Mouse (Mus musculus) hindbrain, embryonic 13.5 days (tissue): ENCODE results near the gene Apol7e. TPM values are rescaled to one million over a fixed set of nuclear protein-coding genes. Genes with fewer than 3 reads are reported as not detected.

Experiments
- ATAC-seq: fragments of 200-750 bp; cut with Nextera tagmentation; 2 replicates; pipeline ENCODE4 v1.8.0; 2017; ENCODE audit warnings: moderate TSS enrichment; ENCODE audit not compliant: low FRiP score
- H3K27ac ChIP-seq: fragments of 300-500 bp; sonication (generic); 2 replicates; pipeline ENCODE4 v1.5.1; 2015; ENCODE audit warnings: inconsistent platforms, mild to moderate bottlenecking, moderate library complexity
- H3K27me3 ChIP-seq: fragments of 300-500 bp; sonication (generic); 2 replicates; pipeline ENCODE4 v1.6.1; 2015; ENCODE audit warnings: mild to moderate bottlenecking, inconsistent platforms
- H3K36me3 ChIP-seq: fragments of 300-500 bp; sonication (generic); 2 replicates; pipeline ENCODE4 v1.6.1; 2015; ENCODE audit warnings: mild to moderate bottlenecking, inconsistent platforms
- H3K4me1 ChIP-seq: fragments of 300-500 bp; sonication (generic); replicated peaks from 2 replicates; pipeline ENCODE4 v1.6.1; 2015; ENCODE audit warnings: inconsistent platforms
- H3K4me2 ChIP-seq: fragments of 300-500 bp; sonication (generic); 2 replicates; pipeline ENCODE4 v1.6.1; 2015; ENCODE audit warnings: inconsistent platforms, mild to moderate bottlenecking, moderate library complexity
- H3K4me3 ChIP-seq: fragments of 300-500 bp; sonication (generic); 2 replicates; pipeline ENCODE4 v1.5.1; 2015; ENCODE audit warnings: mild to moderate bottlenecking, inconsistent platforms
- H3K9ac ChIP-seq: fragments of 300-500 bp; sonication (generic); 2 replicates; pipeline ENCODE4 v1.6.1; 2015; ENCODE audit warnings: mild to moderate bottlenecking, inconsistent platforms
- H3K9me3 ChIP-seq: fragments of 300-500 bp; sonication (generic); 2 replicates; pipeline ENCODE4 v1.6.1; 2016; ENCODE audit warnings: inconsistent platforms
- WGBS: fragments of 180-500 bp; shearing (Covaris S2); methylation state at CpG from one replicate; pipeline ENCODE4 v1.1.7; 2015; 5-methylcytosine and 5-hydroxymethylcytosine counted together
- polyA plus RNA-seq: library from polyadenylated mRNA; unstranded; fragments of >200 nt; fragmentation: Nextera tagmentation; extraction: Ambion mirVana; gene quantifications from 2 replicates; pipeline ENCODE4 v1.2.1, GENCODE M21; 2015

Gene Apol7e
- polyA plus RNA-seq, 1 experiment from 2014 or later: not detected

GRCm38 (mm10) chr15:77748414-77748813, 49.8 kb downstream of the Apol7e start:
- no peaks in the 10 kb centered on the region; the same call in 1 of the 2 replicates for H3K4me1 ChIP-seq
- H3K27ac ChIP-seq: no peak overlapping the region
- no peaks in the 10 kb centered on the region for H3K36me3 ChIP-seq
- H3K4me3 ChIP-seq: no peak overlapping the region
- WGBS: 93% methylated on average over 3 of the region's 3 CpGs
- H3K9ac ChIP-seq: no peak overlapping the region
- H3K4me2 ChIP-seq: no peak overlapping the region
- H3K9me3 ChIP-seq: no peaks in the 10 kb centered on the region
- no peaks in the 10 kb centered on the region for H3K27me3 ChIP-seq
- no peak for ATAC-seq

- Histone ChIP-seq H3K4me3 (no peak overlapping the region), H3K4me1 (no peaks in the 10 kb centered on the region; the same call in 1 of the 2 replicates), H3K9ac (no peak overlapping the region), H3K9me3 (no peaks in the 10 kb centered on the region), H3K4me2 (no peak overlapping the region), H3K36me3 (no peaks in the 10 kb centered on the region), H3K27me3 (no peaks in the 10 kb centered on the region), H3K27ac (no peak overlapping the region)
- ATAC-seq: no peak
- WGBS: 90% methylated on average over 10 of the region's 10 CpGs
Measured at GRCm38 (mm10) chr15:77749717-77750116, 51.1 kb downstream of the Apol7e start.

DNA sequence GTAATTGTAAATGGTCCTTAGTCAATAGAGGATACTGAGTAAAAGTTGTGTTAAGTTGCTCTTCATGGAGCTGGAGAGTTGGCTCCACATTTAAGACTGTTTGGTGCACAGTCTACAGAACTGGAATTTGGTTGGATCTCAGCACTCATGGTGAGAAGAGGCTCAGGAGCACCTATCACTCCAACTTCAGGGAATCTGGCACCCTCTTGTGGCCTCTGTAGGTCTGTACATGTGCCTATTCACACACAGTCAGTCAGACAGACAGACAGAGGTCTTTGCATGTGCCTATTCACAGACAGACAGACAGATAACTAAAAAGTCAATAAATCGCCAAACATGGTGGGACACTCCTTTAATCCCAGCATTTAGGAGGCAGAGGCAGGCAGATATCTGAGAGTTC, 51.8 kb downstream of the Apol7e start:
- Histone ChIP-seq H3K27ac (no peak overlapping the region), H3K9ac (no peak overlapping the region), H3K36me3 (no peaks in the 10 kb centered on the region), H3K9me3 (no peaks in the 10 kb centered on the region), H3K27me3 (no peaks in the 10 kb centered on the region), H3K4me1 (no peaks in the 10 kb centered on the region; the same call in 1 of the 2 replicates), H3K4me2 (no peak overlapping the region), H3K4me3 (no peak overlapping the region)
- no peak for ATAC-seq
- 53% methylated on average over 1 of the region's 1 CpGs for WGBS

GRCm38 (mm10) chr15:77752443-77752842, 53.8 kb downstream of the Apol7e start:
- 57% methylated on average over 11 of the region's 11 CpGs for whole genome bisulfite sequencing
- Histone ChIP-seq H3K9me3 (no peaks in the 10 kb centered on the region), H3K4me1 (no peaks in the 10 kb centered on the region; the same call in 1 of the 2 replicates), H3K4me2 (no peak overlapping the region), H3K27me3 (no peaks in the 10 kb centered on the region), H3K36me3 (no peaks in the 10 kb centered on the region), H3K9ac (no peak overlapping the region), H3K27ac (no peak overlapping the region), H3K4me3 (no peak overlapping the region)
- no peak for ATAC-seq

GRCm38 (mm10) chr15:77755132-77755531, 56.5 kb downstream of the Apol7e start:
- Histone ChIP-seq H3K36me3 (peaks cover 3% of the 10 kb centered on the region), H3K27ac (no peak overlapping the region), H3K9ac (no peak overlapping the region), H3K27me3 (no peaks in the 10 kb centered on the region), H3K4me2 (no peak overlapping the region), H3K4me1 (no peaks in the 10 kb centered on the region; the same call in 1 of the 2 replicates), H3K9me3 (no peaks in the 10 kb centered on the region), H3K4me3 (no peak overlapping the region)
- WGBS: no CpG with 5 or more reads among the region's 2 CpGs
- ATAC-seq: no peak

GRCm38 (mm10) chr15:77756081-77756480, 57.4 kb downstream of the Apol7e start:
- H3K9me3 ChIP-seq: no peaks in the 10 kb centered on the region
- peaks cover 11% of the 10 kb centered on the region for H3K36me3 ChIP-seq
- H3K27ac ChIP-seq: no peak overlapping the region
- ATAC-seq: no peak
- no peak overlapping the region for H3K4me3 ChIP-seq
- H3K4me2 ChIP-seq: no peak overlapping the region
- no peaks in the 10 kb centered on the region; the same call in 1 of the 2 replicates for H3K4me1 ChIP-seq
- H3K27me3 ChIP-seq: no peaks in the 10 kb centered on the region
- 68% methylated on average over 2 of the region's 2 CpGs for WGBS
- no peak overlapping the region for H3K9ac ChIP-seq

- no peak within 1 kb of the TSS for H3K4me3 ChIP-seq
- 11% methylated on average over 9 of the region's 9 CpGs for WGBS
- H3K9me3 ChIP-seq: no peaks in the 10 kb centered on the region
- H3K4me2 ChIP-seq: peak within 1 kb of the TSS; percentile 10; the same call in 1 of the 2 replicates
- peaks cover 18% of the 10 kb centered on the region for H3K36me3 ChIP-seq
- H3K27me3 ChIP-seq: no peaks in the 10 kb centered on the region
- no peak within 1 kb of the TSS for H3K9ac ChIP-seq
- no peaks in the 10 kb centered on the region; the same call in 1 of the 2 replicates for H3K4me1 ChIP-seq
- peak; percentile 32; the same call in 1 of the 2 replicates for ATAC-seq
- no peak within 1 kb of the TSS for H3K27ac ChIP-seq
Measured at GRCm38 (mm10) chr15:77756848-77757247, 58.2 kb downstream of the Apol7e start, which contains the start of gene Apol8. Gene Apol8, minus strand, starts transcription at chr15:77757003.

- whole genome bisulfite sequencing: 88% methylated on average over 4 of the region's 4 CpGs
- peaks cover 27% of the 10 kb centered on the region for H3K36me3 ChIP-seq
- ATAC-seq: no peak
- no peak overlapping the region for H3K4me3 ChIP-seq
- H3K9me3 ChIP-seq: no peaks in the 10 kb centered on the region
- no peaks in the 10 kb centered on the region for H3K27me3 ChIP-seq
- H3K4me1 ChIP-seq: no peaks in the 10 kb centered on the region
- H3K9ac ChIP-seq: no peak overlapping the region
- H3K27ac ChIP-seq: no peak overlapping the region
- H3K4me2 ChIP-seq: no peak overlapping the region
Measured at GRCm38 (mm10) chr15:77757586-77758226, 59.0 kb downstream of the Apol7e start.

DNA sequence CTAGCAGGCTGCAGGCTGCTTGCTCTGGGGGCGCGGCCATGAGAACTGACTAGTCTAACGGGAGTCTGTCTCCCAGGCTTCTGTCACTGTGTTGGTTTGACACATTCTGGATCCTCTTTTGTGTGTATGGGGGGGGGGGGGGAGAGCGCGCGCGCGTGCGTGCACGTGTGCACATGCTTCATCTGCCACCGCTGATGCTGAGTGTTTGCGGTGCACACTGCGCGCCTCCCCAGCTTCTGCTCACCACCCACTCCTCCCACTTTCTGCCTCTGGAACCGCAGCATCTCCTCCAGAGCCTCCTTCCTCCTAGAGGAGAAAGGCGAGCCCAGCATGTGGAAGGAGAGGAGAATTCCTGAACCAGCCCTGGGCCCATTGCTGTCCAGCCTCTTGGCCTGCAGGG, 61.4 kb downstream of the Apol7e start:
- ATAC-seq: no peak
- Histone ChIP-seq H3K9ac (no peak overlapping the region), H3K4me3 (no peak overlapping the region), H3K9me3 (no peaks in the 10 kb centered on the region), H3K27ac (no peak overlapping the region), H3K27me3 (no peaks in the 10 kb centered on the region), H3K4me1 (no peaks in the 10 kb centered on the region), H3K4me2 (no peak overlapping the region), H3K36me3 (peaks cover 50% of the 10 kb centered on the region)
- 97% methylated on average over 16 of the region's 16 CpGs for WGBS

DNA sequence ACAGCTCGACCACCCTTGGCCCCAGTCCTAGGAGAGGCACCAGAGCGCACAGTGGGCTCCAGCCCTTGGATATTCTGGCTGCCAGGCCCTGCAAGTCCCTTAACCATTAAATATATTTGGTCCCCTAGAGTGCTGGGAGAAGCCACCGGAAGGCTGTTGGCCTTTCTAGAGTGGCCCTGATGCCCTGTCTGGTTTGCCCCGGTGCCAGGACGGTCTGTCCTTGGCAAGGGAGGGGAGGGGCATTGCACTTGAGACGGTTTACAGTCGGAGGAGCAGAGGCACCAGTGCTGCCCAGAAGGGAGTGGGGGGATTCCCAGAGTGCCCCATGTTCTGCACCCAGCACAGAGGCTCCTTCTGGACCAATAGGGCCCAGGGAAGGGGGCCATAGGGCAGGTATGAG, 62.4 kb downstream of the Apol7e start:
- H3K9ac ChIP-seq: no peak overlapping the region
- H3K4me2 ChIP-seq: no peak overlapping the region
- peaks cover 61% of the 10 kb centered on the region for H3K36me3 ChIP-seq
- H3K4me3 ChIP-seq: no peak overlapping the region
- ATAC-seq: no peak
- no peaks in the 10 kb centered on the region for H3K27me3 ChIP-seq
- 98% methylated on average over 7 of the region's 7 CpGs for WGBS
- H3K9me3 ChIP-seq: no peaks in the 10 kb centered on the region
- H3K4me1 ChIP-seq: no peaks in the 10 kb centered on the region
- H3K27ac ChIP-seq: no peak overlapping the region

- Histone ChIP-seq H3K9me3 (no peaks in the 10 kb centered on the region), H3K4me3 (no peak overlapping the region), H3K9ac (no peak overlapping the region), H3K27me3 (no peaks in the 10 kb centered on the region), H3K4me2 (no peak overlapping the region), H3K4me1 (no peaks in the 10 kb centered on the region), H3K36me3 (peaks cover 68% of the 10 kb centered on the region), H3K27ac (no peak overlapping the region)
- 78% methylated on average over 22 of the region's 22 CpGs for WGBS
- no peak for ATAC-seq
Measured at GRCm38 (mm10) chr15:77761561-77762380, 63.1 kb downstream of the Apol7e start.

DNA sequence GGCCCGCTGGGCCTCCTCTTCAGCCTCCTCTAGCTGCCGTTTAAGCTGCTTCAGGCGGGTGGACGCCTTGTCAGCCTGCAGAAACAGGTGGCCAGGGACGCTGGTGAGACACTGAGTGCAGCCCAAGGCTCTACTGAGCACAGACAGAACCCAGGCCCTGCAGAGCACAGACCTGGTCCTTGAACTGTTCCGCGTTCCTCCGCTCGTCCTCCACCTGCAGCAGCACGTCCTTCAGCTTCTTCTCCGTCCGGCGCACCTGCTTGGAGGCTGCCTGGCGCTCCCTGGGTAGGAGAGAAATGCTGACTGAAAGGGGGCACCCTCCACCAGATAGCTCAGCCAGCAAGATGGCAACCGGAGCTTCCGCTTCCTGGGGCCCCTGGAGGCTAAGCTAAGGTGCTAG, 64.4 kb downstream of the Apol7e start:
- Histone ChIP-seq H3K4me3 (no peak overlapping the region), H3K27me3 (no peaks in the 10 kb centered on the region), H3K36me3 (peaks cover 80% of the 10 kb centered on the region), H3K27ac (no peak overlapping the region), H3K4me1 (no peaks in the 10 kb centered on the region), H3K4me2 (no peak overlapping the region), H3K9me3 (no peaks in the 10 kb centered on the region), H3K9ac (no peak overlapping the region)
- 91% methylated on average over 16 of the region's 16 CpGs for WGBS
- no peak for ATAC-seq
